Mouse (Mus musculus): ENCODE data around the gene Rnf150.

- TF ChIP-seq CTCF (IDR thresholded peaks at IDR 0.05; ENCODE audit: low read depth, low read length) = no peak
- TF ChIP-seq EP300 (IDR thresholded peaks at IDR 0.05; ENCODE audit: insufficient read depth, low read depth, low read length) = no peak
- no peak for TF ChIP-seq POLR2A (IDR thresholded peaks at IDR 0.05; ENCODE audit: insufficient read depth, low read length)
These were observed 12.0 kb downstream of the Rnf150 start for GRCm38 (mm10) chr8:82875135-82875534.

Data from ES-Bruce4 (cell line).